Mouse (Mus musculus) cerebellum, adult 2 months (tissue): ENCODE measurements around the gene Slc22a3. TPM values are rescaled to one million over a fixed set of nuclear protein-coding genes. Genes with fewer than 3 reads are reported as not detected.

Experiments used
- DNase-seq, 2 experiments: peaks; one replicate each; pipeline ENCODE4 v3.0.0; 2021
- H3K27ac ChIP-seq: fragments of 200-500 bp; 2 replicates; pipeline ENCODE4 v1.5.1; 2012; ENCODE audit warnings: low read length, control low read depth, inconsistent platforms; ENCODE audit not compliant: insufficient read depth
- H3K27me3 ChIP-seq: fragments of 200-500 bp; 2 replicates; pipeline ENCODE4 v1.6.1; 2012; ENCODE audit warnings: inconsistent platforms, mild to moderate bottlenecking, low read length, moderate library complexity; ENCODE audit not compliant: control insufficient read depth, insufficient read depth
- H3K4me1 ChIP-seq: fragments of 200-500 bp; 2 replicates; pipeline ENCODE4 v1.6.1; 2011; ENCODE audit warnings: low read length; ENCODE audit not compliant: control insufficient read depth, insufficient read depth
- H3K4me3 ChIP-seq: fragments of 200-500 bp; replicated peaks from 2 replicates; pipeline ENCODE3; 2011; ENCODE audit warnings: mild to moderate bottlenecking, low read depth, low read length, control low read depth; ENCODE audit not compliant: insufficient read depth
- CTCF ChIP-seq: fragments of 200-500 bp; IDR thresholded peaks from 2 replicates; pipeline ENCODE4 v1.5.1; 2011; ENCODE audit warnings: low read depth, mild to moderate bottlenecking, control low read depth, low read length, moderate library complexity, borderline replicate concordance; ENCODE audit not compliant: insufficient read depth
- POLR2A ChIP-seq: fragments of 200-500 bp; IDR thresholded peaks from 2 replicates; pipeline ENCODE4 v1.6.1; 2011; ENCODE audit warnings: low read length, control low read depth, borderline replicate concordance; ENCODE audit not compliant: insufficient read depth
- WGBS: fragments of 180-500 bp; shearing (Covaris S2); methylation state at CpG from one replicate; pipeline ENCODE4 v1.1.7; 2018; 5-methylcytosine and 5-hydroxymethylcytosine counted together
- polyA plus RNA-seq: library from polyadenylated mRNA; depleted of rRNA; stranded (reverse); fragments of >200 nt; gene quantifications from 2 replicates; pipeline ENCODE4 v1.2.3, GENCODE M21; 2012

Slc22a3 gene
- polyA plus RNA-seq, 1 experiment = 0.52 TPM

DNA sequence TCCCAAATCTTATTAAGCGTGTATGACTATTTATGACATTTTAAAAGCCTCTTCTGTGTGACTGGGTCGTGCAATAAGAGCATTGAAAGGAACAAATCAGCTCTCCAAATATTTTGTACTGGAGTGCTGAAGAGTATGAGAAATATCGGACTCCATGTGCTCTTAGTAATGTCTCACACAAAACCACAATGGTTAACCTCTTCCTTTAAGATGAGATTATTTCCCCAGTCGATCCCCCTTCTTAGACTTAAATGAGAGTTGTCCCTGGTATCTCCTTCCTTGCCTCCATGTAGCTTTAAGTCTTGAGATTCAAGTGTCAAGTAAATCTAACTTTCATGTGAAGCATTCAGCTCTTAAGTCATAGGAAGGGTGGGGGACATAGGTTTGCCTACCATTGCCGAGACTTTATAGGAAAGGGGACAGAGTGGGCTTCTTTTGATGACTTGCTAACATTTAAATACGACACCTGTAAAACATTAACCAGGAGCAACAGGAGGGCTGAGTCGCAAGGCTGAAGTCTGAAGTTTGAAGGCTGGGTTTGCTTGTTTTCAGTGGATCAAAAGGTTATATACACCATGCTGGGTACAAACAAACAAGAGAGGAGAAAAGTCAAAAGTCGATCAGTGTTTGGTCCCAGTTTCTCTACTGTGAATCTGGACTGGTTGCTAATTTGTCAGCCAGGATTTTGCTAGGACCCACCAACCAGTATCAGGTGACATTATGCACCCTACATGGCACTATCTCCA is 122.3 kb downstream of the Slc22a3 start:
- WGBS = 81% methylated on average over 8 of the region's 8 CpGs
- Histone ChIP-seq H3K4me3 (no peak overlapping the region), H3K4me1 (no peaks in the 10 kb centered on the region), H3K27me3 (no peaks in the 10 kb centered on the region), H3K27ac (no peak overlapping the region)
- no peak for DNase-seq
- TF ChIP-seq POLR2A (no peak), CTCF (no peak)

DNA sequence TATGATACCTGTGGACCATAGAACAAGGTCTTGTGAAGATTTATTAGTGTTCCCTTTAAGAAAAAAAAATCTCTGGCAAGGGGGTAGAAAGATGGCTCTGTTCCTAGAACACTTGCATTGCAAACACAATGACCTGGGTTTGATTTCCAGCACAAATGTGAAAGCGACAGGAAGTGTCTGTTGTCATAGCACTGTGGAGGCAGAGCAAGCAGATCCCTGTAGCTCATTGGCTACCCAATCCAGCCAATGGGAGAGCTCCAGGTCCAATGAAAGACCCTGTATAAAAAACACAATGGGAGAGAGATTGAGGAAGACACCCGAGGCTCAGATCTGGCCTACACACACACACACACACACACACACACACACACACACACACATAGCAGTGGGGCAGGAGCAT is 125.0 kb downstream of the Slc22a3 start:
- peak in 1 of 2 experiments; percentile 8 for DNase-seq
- Histone ChIP-seq H3K27me3 (no peaks in the 10 kb centered on the region), H3K27ac (no peak overlapping the region), H3K4me1 (no peaks in the 10 kb centered on the region), H3K4me3 (no peak overlapping the region)
- TF ChIP-seq CTCF (no peak), POLR2A (no peak)
- 30% methylated on average over 2 of the region's 2 CpGs for WGBS

- TF ChIP-seq CTCF = no peak
- TF ChIP-seq POLR2A = no peak
- WGBS = 84% methylated on average over 2 of the region's 2 CpGs
- no peak for DNase-seq
- Histone ChIP-seq H3K27me3 (no peaks in the 10 kb centered on the region), H3K27ac (no peak overlapping the region), H3K4me3 (no peak overlapping the region), H3K4me1 (no peaks in the 10 kb centered on the region)
These were observed 125.9 kb downstream of the Slc22a3 start for GRCm38 (mm10) chr17:12381579-12381978.

GRCm38 (mm10) chr17:12380287-12380686 is 127.2 kb downstream of the Slc22a3 start:
- 87% methylated on average over 4 of the region's 4 CpGs for WGBS
- no peak for DNase-seq
- Histone ChIP-seq H3K4me3 (no peak overlapping the region), H3K27me3 (no peaks in the 10 kb centered on the region), H3K4me1 (no peaks in the 10 kb centered on the region), H3K27ac (no peak overlapping the region)
- no peak for TF ChIP-seq POLR2A
- TF ChIP-seq CTCF = no peak

GRCm38 (mm10) chr17:12377981-12378705 is 129.4 kb downstream of the Slc22a3 start, which contains the start of gene Plg:
Plg (plus strand) TSS chr17:12378608.
- no peak within 1 kb of the TSS for H3K4me3 ChIP-seq
- no peak for TF ChIP-seq POLR2A
- no peak for TF ChIP-seq CTCF
- H3K27ac ChIP-seq = no peak within 1 kb of the TSS
- 91% methylated on average over 11 of the region's 11 CpGs for WGBS
- H3K4me1 ChIP-seq = no peaks in the 10 kb centered on the region
- no peaks in the 10 kb centered on the region for H3K27me3 ChIP-seq
- DNase-seq = no peak

DNA sequence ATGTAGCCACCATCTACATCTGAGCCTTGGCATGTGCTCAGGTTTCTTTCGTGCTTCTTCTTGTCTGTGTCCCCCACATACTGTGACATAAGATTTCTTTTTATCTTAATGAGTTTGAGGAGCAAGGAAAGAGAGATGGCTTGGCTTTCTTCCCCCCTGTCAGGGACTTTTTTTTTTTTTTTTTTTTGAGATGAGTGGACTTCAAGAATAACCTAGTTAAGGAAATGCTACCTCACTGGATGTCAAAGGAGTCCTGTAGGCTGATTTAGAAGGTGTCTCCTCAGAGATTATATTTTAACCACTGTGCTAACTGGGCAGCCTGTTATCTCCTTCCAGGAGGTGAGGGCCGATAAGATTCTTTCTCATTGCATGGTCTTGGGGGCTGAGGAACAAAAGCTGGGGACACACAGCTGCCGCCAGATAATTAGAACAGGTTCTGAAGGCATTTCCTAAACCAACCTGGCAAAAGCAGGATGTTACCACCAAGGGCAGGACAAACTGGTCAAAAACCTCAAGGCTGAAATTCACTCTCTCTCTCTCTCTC is 133.8 kb downstream of the Slc22a3 start:
- TF ChIP-seq CTCF (no peak), POLR2A (no peak)
- no peak for DNase-seq
- H3K4me3 ChIP-seq = no peak overlapping the region
- H3K27me3 ChIP-seq = no peaks in the 10 kb centered on the region
- 75% methylated on average over 3 of the region's 3 CpGs for WGBS
- no peak overlapping the region for H3K27ac ChIP-seq
- no peaks in the 10 kb centered on the region for H3K4me1 ChIP-seq

DNA sequence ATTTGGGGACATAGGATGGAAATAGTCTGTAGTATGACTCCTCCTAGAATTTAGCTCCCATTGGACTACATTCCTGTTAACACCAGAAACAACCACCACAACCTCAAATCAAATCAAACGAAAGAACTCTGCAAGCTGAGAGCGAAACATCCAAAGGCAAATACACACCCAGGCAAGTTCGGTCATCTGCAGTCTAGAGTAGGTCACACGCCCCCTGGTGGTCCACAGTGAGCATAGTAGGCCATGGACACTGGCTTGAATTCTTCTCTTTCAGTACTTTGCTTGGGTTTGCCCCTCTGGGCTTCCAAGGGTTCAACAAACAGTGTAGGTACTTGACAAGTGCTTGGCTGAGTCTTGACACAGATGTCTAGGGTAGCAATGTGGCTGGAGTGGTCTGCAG is 135.5 kb downstream of the Slc22a3 start:
- no peak for TF ChIP-seq POLR2A
- TF ChIP-seq CTCF = peak; percentile 91
- Histone ChIP-seq H3K4me1 (no peaks in the 10 kb centered on the region), H3K4me3 (no peak overlapping the region), H3K27ac (no peak overlapping the region), H3K27me3 (no peaks in the 10 kb centered on the region)
- 6% methylated on average over 4 of the region's 4 CpGs for WGBS
- peak; percentile 60 to 61 for DNase-seq
